Mouse (Mus musculus) cerebellum, adult 11-12 months (tissue): ENCODE measurements around the gene Naa40.
A peak's percentile ranks its signal among the peaks of the same experiment; 100 is the strongest.

ENCODE experiments used
- DNase-seq: peaks from one replicate; pipeline ENCODE4 v3.0.0; 2022

Naa40 gene

GRCm38 (mm10) chr19:7214484-7214883 is 26.5 kb downstream of the Naa40 start:
- DNase-seq: peak; percentile 73

GRCm38 (mm10) chr19:7213010-7213409 is 28.0 kb downstream of the Naa40 start:
- no peak for DNase-seq

GRCm38 (mm10) chr19:7212216-7212615 is 28.8 kb downstream of the Naa40 start:
- DNase-seq: no peak

- no peak for DNase-seq
These were observed 30.9 kb downstream of the Naa40 start for GRCm38 (mm10) chr19:7209907-7210646.

GRCm38 (mm10) chr19:7205753-7206736 is 34.9 kb downstream of the Naa40 start, which contains the start of gene Otub1:
Gene Otub1, minus strand, starts transcription at chr19:7206316.
- DNase-seq: peak; percentile 92

GRCm38 (mm10) chr19:7205326-7205725 is 35.7 kb downstream of the Naa40 start:
- DNase-seq: no peak

- DNase-seq: no peak
These were observed 36.1 kb downstream of the Naa40 start for GRCm38 (mm10) chr19:7204898-7205297.

GRCm38 (mm10) chr19:7200427-7200826 is 40.6 kb downstream of the Naa40 start:
- DNase-seq: no peak

GRCm38 (mm10) chr19:7199089-7199488 is 41.9 kb downstream of the Naa40 start:
- no peak for DNase-seq

GRCm38 (mm10) chr19:7197445-7197844 is 43.5 kb downstream of the Naa40 start:
- DNase-seq: no peak

- DNase-seq: no peak
These were observed 44.2 kb downstream of the Naa40 start for GRCm38 (mm10) chr19:7196741-7197270.

- DNase-seq: peak; percentile 67
These were observed 44.9 kb downstream of the Naa40 start for GRCm38 (mm10) chr19:7195900-7196728.

GRCm38 (mm10) chr19:7192561-7192967 is 48.4 kb downstream of the Naa40 start:
- DNase-seq: no peak

- no peak for DNase-seq
These were observed 49.3 kb downstream of the Naa40 start for GRCm38 (mm10) chr19:7191639-7192038.

- no peak for DNase-seq
These were observed 50.0 kb downstream of the Naa40 start for GRCm38 (mm10) chr19:7190986-7191385.

- DNase-seq: no peak
These were observed 52.0 kb downstream of the Naa40 start for GRCm38 (mm10) chr19:7189026-7189425.

- no peak for DNase-seq
These were observed 53.8 kb downstream of the Naa40 start for GRCm38 (mm10) chr19:7187157-7187556.

- DNase-seq: no peak
These were observed 55.2 kb downstream of the Naa40 start for GRCm38 (mm10) chr19:7185715-7186291.

- no peak for DNase-seq
These were observed 55.9 kb downstream of the Naa40 start for GRCm38 (mm10) chr19:7185059-7185458.

- DNase-seq: no peak
These were observed 57.6 kb downstream of the Naa40 start for GRCm38 (mm10) chr19:7183419-7183818.

- DNase-seq: peak; percentile 74
These were observed 58.6 kb downstream of the Naa40 start for GRCm38 (mm10) chr19:7182273-7182949.

GRCm38 (mm10) chr19:7181496-7181895 is 59.5 kb downstream of the Naa40 start:
- DNase-seq: no peak
